Mouse (Mus musculus) G1E (cell line): ENCODE data around the gene Aar2.

Experiments
- CTCF ChIP-seq: IDR thresholded peaks from 2 replicates; pipeline ENCODE4 v1.5.1; 2012; ENCODE audit warnings: low read depth, low read length, inconsistent platforms, mixed read lengths
- GATA1 ChIP-seq: IDR thresholded peaks from 2 replicates; pipeline ENCODE4 v1.6.1; 2012; ENCODE audit warnings: borderline replicate concordance, low read length, inconsistent platforms, mixed read lengths
- GATA2 ChIP-seq: IDR thresholded peaks from 2 replicates; pipeline ENCODE4 v1.6.1; 2012; ENCODE audit warnings: low read depth, low read length, inconsistent platforms, borderline replicate concordance
- POLR2AphosphoS5 ChIP-seq: IDR thresholded peaks from 2 replicates; pipeline ENCODE4 v1.6.1; 2012; ENCODE audit warnings: low read depth, low read length, inconsistent platforms; ENCODE audit not compliant: insufficient replicate concordance
- TAL1 ChIP-seq: conservative IDR thresholded peaks from 2 replicates; pipeline ENCODE4 v1.6.1; 2012; ENCODE audit warnings: low read depth, low read length, inconsistent platforms, mixed read lengths

DNA sequence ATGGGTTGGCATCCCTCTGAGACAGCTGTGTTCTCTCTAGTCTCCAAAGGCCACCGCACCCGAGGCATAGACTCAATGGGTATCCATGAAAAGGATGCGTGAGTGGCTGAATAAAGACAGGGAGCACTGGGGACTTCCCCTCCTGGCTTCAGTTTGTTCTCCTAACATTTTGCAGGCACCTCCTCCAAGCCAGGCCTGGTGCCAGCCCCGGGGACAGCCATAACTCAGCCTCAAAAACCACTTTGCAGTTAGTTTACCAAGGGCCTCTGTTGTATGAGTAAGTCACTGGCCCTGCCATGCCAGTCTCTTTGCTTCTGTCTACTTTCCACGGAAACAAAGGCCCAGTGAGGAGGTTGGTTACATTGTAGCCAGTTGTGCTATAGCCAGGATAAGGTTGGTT is 58.6 kb downstream of the Aar2 start:
- TF ChIP-seq CTCF (no peak), POLR2AphosphoS5 (no peak), GATA1 (no peak), GATA2 (no peak), TAL1 (no peak)
